Comparison of ENCODE assay signal across 12 mouse cellular contexts in the genomic region with DNA sequence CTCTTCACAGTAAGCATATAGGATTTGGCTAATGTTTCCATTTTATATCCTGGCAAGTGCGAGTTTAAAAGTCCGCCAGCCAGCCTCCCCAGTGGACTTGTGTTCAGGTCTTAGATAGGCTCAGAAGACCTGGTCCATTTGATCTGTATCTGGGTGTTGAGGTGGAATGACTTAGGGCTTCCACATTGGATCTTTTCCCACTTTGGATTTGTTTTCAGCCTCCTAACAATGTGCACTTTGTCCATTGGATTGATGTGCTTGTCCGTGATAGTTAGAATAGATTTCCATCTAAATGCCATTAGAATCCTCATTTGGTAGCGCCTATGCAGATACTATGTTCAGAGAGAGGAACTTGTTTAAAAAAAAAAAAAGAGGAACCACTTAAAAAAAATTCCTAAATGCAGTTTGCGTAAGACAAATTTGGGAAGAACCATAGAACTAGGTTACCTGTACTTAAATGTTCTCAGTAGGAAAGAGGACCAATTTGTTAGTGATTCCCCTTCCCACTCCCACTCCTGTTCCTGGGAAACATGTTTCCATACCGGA.
"Had no signal": no experiment of that assay in that cellular context is flagged by ENCODE, and none has a peak within 500 bp of the region (broad histone marks: within the 10 kb centered on the region; RNA-seq: fewer than 3 reads in every experiment).

No protein-coding gene starts in this region.

- H3K4me2 ChIP-seq: limb, embryonic 12.5 days; midbrain, embryonic 13.5 days had no signal

- H3K4me3 ChIP-seq: limb, embryonic 12.5 days; midbrain, embryonic 13.5 days had no signal

- H3K4me1 ChIP-seq: midbrain, embryonic 13.5 days had no signal

- ATAC-seq: midbrain, embryonic 13.5 days had no signal

- H3K27ac ChIP-seq: kidney, postnatal 0 days; limb, embryonic 12.5 days; liver, embryonic 14.5 days; macrophage; midbrain, embryonic 13.5 days had no signal

- DNase-seq: kidney, adult 11 months; kidney, adult 9 months; kidney, postnatal 36 days; liver; lung, adult 2 months; thymus, adult 18-20 months; thymus, postnatal 14 days had no signal

- H3K9ac ChIP-seq: limb, embryonic 12.5 days; liver, embryonic 14.5 days; midbrain, embryonic 13.5 days had no signal

- H3K27me3 ChIP-seq: limb, embryonic 12.5 days; midbrain, embryonic 13.5 days had no signal

- H3K9me3 ChIP-seq: limb, embryonic 12.5 days; midbrain, embryonic 13.5 days had no signal

- H3K36me3 ChIP-seq: midbrain, embryonic 13.5 days had no signal
